Mouse (Mus musculus): ENCODE results near the gene Cfap221. TPM values are rescaled to one million over a fixed set of nuclear protein-coding genes. Genes with fewer than 3 reads are reported as not detected.

Cfap221 gene
- polyA plus RNA-seq, 1 experiment from 2014 or later, result 0.11 TPM

GRCm38 (mm10) chr1:119997644-119998043 is 610 bp upstream of the Cfap221 start:
- H3K4me2 ChIP-seq (replicated peaks; ENCODE audit: low read depth), result peak overlapping the region; percentile 47
- 21% methylated on average over 5 of the region's 5 CpGs for WGBS
- ATAC-seq (ENCODE audit: low FRiP score, low TSS enrichment) (no peak), DNase-seq (ENCODE audit: low spot score) (peak; percentile 36)
- no peaks in the 10 kb centered on the region for H3K27me3 ChIP-seq (ENCODE audit: control insufficient read depth, insufficient read depth, low read length)
- H3K27ac ChIP-seq (replicated peaks), result no peak overlapping the region
- H3K36me3 ChIP-seq (ENCODE audit: control insufficient read depth, insufficient read depth, low read length), result no peaks in the 10 kb centered on the region
- TF ChIP-seq EP300 (optimal IDR thresholded peaks at IDR 0.05) (no peak), CTCF (IDR thresholded peaks at IDR 0.05; ENCODE audit: low read depth) (peak; percentile 50)
- H3K9me3 ChIP-seq (ENCODE audit: control insufficient read depth, low read length), result no peaks in the 10 kb centered on the region
- no peaks in the 10 kb centered on the region for H3K4me1 ChIP-seq (replicated peaks; ENCODE audit: control insufficient read depth, insufficient read depth)
- H3K4me3 ChIP-seq (ENCODE audit: low read depth, low read length), result peak overlapping the region; percentile 39
- no peak overlapping the region for H3K9ac ChIP-seq (ENCODE audit: low read length)

GRCm38 (mm10) chr1:119986555-119986954 is 10.5 kb downstream of the Cfap221 start:
- no peaks in the 10 kb centered on the region for H3K9me3 ChIP-seq (ENCODE audit: control insufficient read depth, low read length)
- DNase-seq (ENCODE audit: low spot score) (no peak), ATAC-seq (ENCODE audit: low FRiP score, low TSS enrichment) (no peak)
- H3K4me2 ChIP-seq (replicated peaks; ENCODE audit: low read depth), result no peak overlapping the region
- H3K4me3 ChIP-seq (ENCODE audit: low read depth, low read length), result no peak overlapping the region
- no peak overlapping the region for H3K9ac ChIP-seq (ENCODE audit: low read length)
- 87% methylated on average over 5 of the region's 5 CpGs for WGBS
- H3K4me1 ChIP-seq (replicated peaks; ENCODE audit: control insufficient read depth, insufficient read depth), result no peaks in the 10 kb centered on the region
- no peaks in the 10 kb centered on the region for H3K36me3 ChIP-seq (ENCODE audit: control insufficient read depth, insufficient read depth, low read length)
- no peak overlapping the region for H3K27ac ChIP-seq (replicated peaks)
- no peaks in the 10 kb centered on the region for H3K27me3 ChIP-seq (ENCODE audit: control insufficient read depth, insufficient read depth, low read length)
- no peak for TF ChIP-seq CTCF (IDR thresholded peaks at IDR 0.05; ENCODE audit: low read depth)
- TF ChIP-seq EP300 (optimal IDR thresholded peaks at IDR 0.05), result no peak

GRCm38 (mm10) chr1:119975141-119975540 is 21.9 kb downstream of the Cfap221 start:
- Histone ChIP-seq H3K36me3 (ENCODE audit: control insufficient read depth, insufficient read depth, low read length) (no peaks in the 10 kb centered on the region), H3K4me3 (ENCODE audit: low read depth, low read length) (no peak overlapping the region), H3K9me3 (ENCODE audit: control insufficient read depth, low read length) (no peaks in the 10 kb centered on the region), H3K27me3 (ENCODE audit: control insufficient read depth, insufficient read depth, low read length) (no peaks in the 10 kb centered on the region), H3K9ac (ENCODE audit: low read length) (no peak overlapping the region), H3K27ac (replicated peaks) (no peak overlapping the region), H3K4me1 (replicated peaks; ENCODE audit: control insufficient read depth, insufficient read depth) (no peaks in the 10 kb centered on the region), H3K4me2 (replicated peaks; ENCODE audit: low read depth) (no peak overlapping the region)
- ATAC-seq (ENCODE audit: low FRiP score, low TSS enrichment) (no peak), DNase-seq (ENCODE audit: low spot score) (no peak)
- no peak for TF ChIP-seq EP300 (optimal IDR thresholded peaks at IDR 0.05)
- no peak for TF ChIP-seq CTCF (IDR thresholded peaks at IDR 0.05; ENCODE audit: low read depth)
- 39% methylated on average over 4 of the region's 4 CpGs for WGBS

GRCm38 (mm10) chr1:119973117-119973516 is 23.9 kb downstream of the Cfap221 start:
- Histone ChIP-seq H3K4me2 (replicated peaks; ENCODE audit: low read depth) (no peak overlapping the region), H3K9me3 (ENCODE audit: control insufficient read depth, low read length) (no peaks in the 10 kb centered on the region), H3K4me3 (ENCODE audit: low read depth, low read length) (no peak overlapping the region), H3K27me3 (ENCODE audit: control insufficient read depth, insufficient read depth, low read length) (no peaks in the 10 kb centered on the region), H3K27ac (replicated peaks) (no peak overlapping the region), H3K4me1 (replicated peaks; ENCODE audit: control insufficient read depth, insufficient read depth) (no peaks in the 10 kb centered on the region), H3K36me3 (ENCODE audit: control insufficient read depth, insufficient read depth, low read length) (no peaks in the 10 kb centered on the region), H3K9ac (ENCODE audit: low read length) (no peak overlapping the region)
- ATAC-seq (ENCODE audit: low FRiP score, low TSS enrichment) (peak; percentile 78), DNase-seq (ENCODE audit: low spot score) (peak; percentile 50)
- 31% methylated on average over 4 of the region's 4 CpGs for WGBS
- TF ChIP-seq CTCF (IDR thresholded peaks at IDR 0.05; ENCODE audit: low read depth) (no peak), EP300 (optimal IDR thresholded peaks at IDR 0.05) (no peak)

GRCm38 (mm10) chr1:119965804-119966514 is 31.1 kb downstream of the Cfap221 start:
- H3K4me3 ChIP-seq (ENCODE audit: low read depth, low read length), result no peak overlapping the region
- no peaks in the 10 kb centered on the region for H3K4me1 ChIP-seq (replicated peaks; ENCODE audit: control insufficient read depth, insufficient read depth)
- ATAC-seq (ENCODE audit: low FRiP score, low TSS enrichment) (peak; percentile 89), DNase-seq (ENCODE audit: low spot score) (peak; percentile 68)
- no peaks in the 10 kb centered on the region for H3K36me3 ChIP-seq (ENCODE audit: control insufficient read depth, insufficient read depth, low read length)
- no peak for TF ChIP-seq EP300 (optimal IDR thresholded peaks at IDR 0.05)
- peak; percentile 52 for TF ChIP-seq CTCF (IDR thresholded peaks at IDR 0.05; ENCODE audit: low read depth)
- H3K9ac ChIP-seq (ENCODE audit: low read length), result no peak overlapping the region
- no peaks in the 10 kb centered on the region for H3K27me3 ChIP-seq (ENCODE audit: control insufficient read depth, insufficient read depth, low read length)
- no peak overlapping the region for H3K4me2 ChIP-seq (replicated peaks; ENCODE audit: low read depth)
- H3K9me3 ChIP-seq (ENCODE audit: control insufficient read depth, low read length), result no peaks in the 10 kb centered on the region
- WGBS, result 21% methylated on average over 12 of the region's 12 CpGs
- no peak overlapping the region for H3K27ac ChIP-seq (replicated peaks)

GRCm38 (mm10) chr1:119959920-119960319 is 37.1 kb downstream of the Cfap221 start:
- H3K27me3 ChIP-seq (ENCODE audit: control insufficient read depth, insufficient read depth, low read length), result no peaks in the 10 kb centered on the region
- no peak overlapping the region for H3K27ac ChIP-seq (replicated peaks)
- DNase-seq (ENCODE audit: low spot score) (peak; percentile 30), ATAC-seq (ENCODE audit: low FRiP score, low TSS enrichment) (peak; percentile 67)
- H3K36me3 ChIP-seq (ENCODE audit: control insufficient read depth, insufficient read depth, low read length), result no peaks in the 10 kb centered on the region
- H3K4me3 ChIP-seq (ENCODE audit: low read depth, low read length), result no peak overlapping the region
- H3K9ac ChIP-seq (ENCODE audit: low read length), result no peak overlapping the region
- no peaks in the 10 kb centered on the region for H3K4me1 ChIP-seq (replicated peaks; ENCODE audit: control insufficient read depth, insufficient read depth)
- no peaks in the 10 kb centered on the region for H3K9me3 ChIP-seq (ENCODE audit: control insufficient read depth, low read length)
- WGBS, result 43% methylated on average over 7 of the region's 7 CpGs
- H3K4me2 ChIP-seq (replicated peaks; ENCODE audit: low read depth), result no peak overlapping the region
- no peak for TF ChIP-seq CTCF (IDR thresholded peaks at IDR 0.05; ENCODE audit: low read depth)
- TF ChIP-seq EP300 (optimal IDR thresholded peaks at IDR 0.05), result no peak

All from stomach, postnatal 0 days (tissue).